In genomic region chr16:72920013-72920412, GRCm38 (mm10) we compare ENCODE assay signal across 23 mouse cellular contexts.
"Had no signal": no experiment of that assay in that cellular context is flagged by ENCODE, and none has a peak within 500 bp of the region (broad histone marks: within the 10 kb centered on the region; RNA-seq: fewer than 3 reads in every experiment).

No protein-coding gene starts in this region.

- H3K4me1 ChIP-seq: liver, embryonic 15.5 days; megakaryocyte, embryonic 14.5 days had no signal

- ATAC-seq: midbrain, embryonic 13.5 days; midbrain, embryonic 16.5 days had no signal

- H3K36me3 ChIP-seq: liver, embryonic 15.5 days; lung, embryonic 15.5 days; midbrain, embryonic 10.5 days; midbrain, embryonic 13.5 days; neural tube, embryonic 13.5 days had no signal

- H3K4me3 ChIP-seq: layer of hippocampus, adult 2 months; liver, embryonic 15.5 days; lung, embryonic 15.5 days; megakaryocyte, embryonic 14.5 days; midbrain, embryonic 10.5 days; midbrain, embryonic 13.5 days; myocyte; neural tube, embryonic 13.5 days had no signal

- DNase-seq: kidney, adult 2 months; kidney, postnatal 25 days; layer of hippocampus, adult 9-11 months; lung, adult 18-20 months; lung, postnatal 10 days; lung, postnatal 36 days; retina, postnatal 1 day; right cerebral cortex, postnatal 25 days; spleen, adult 18-20 months; thymus, adult 2 months; thymus, postnatal 14 days; thymus, postnatal 4 days had no signal

- H3K9me3 ChIP-seq: liver, embryonic 15.5 days; lung, embryonic 15.5 days; midbrain, embryonic 10.5 days; midbrain, embryonic 13.5 days; neural tube, embryonic 13.5 days had no signal

- H3K27ac ChIP-seq: kidney, postnatal 0 days; layer of hippocampus, adult 2 months; liver, embryonic 15.5 days; lung, embryonic 15.5 days; midbrain, embryonic 10.5 days; midbrain, embryonic 13.5 days had no signal

- H3K4me2 ChIP-seq: liver, embryonic 11.5 days; liver, embryonic 15.5 days; lung, embryonic 15.5 days; midbrain, embryonic 13.5 days; neural tube, embryonic 13.5 days had no signal

- H3K9ac ChIP-seq: liver, embryonic 15.5 days; lung, embryonic 15.5 days; midbrain, embryonic 13.5 days; neural tube, embryonic 13.5 days had no signal

- H3K27me3 ChIP-seq: liver, embryonic 15.5 days; lung, embryonic 15.5 days; megakaryocyte, embryonic 14.5 days; midbrain, embryonic 13.5 days; neural tube, embryonic 13.5 days had no signal
